Mouse (Mus musculus): ENCODE measurements around the gene Gm10638. TPM values are rescaled to one million over a fixed set of nuclear protein-coding genes. Genes with fewer than 3 reads are reported as not detected.

Gene Gm10638
- 6.9 and 8.5 TPM in 2 replicates for polyA plus RNA-seq (2015; fragmentation: Nextera tagmentation; extraction: Ambion mirVana)

DNA sequence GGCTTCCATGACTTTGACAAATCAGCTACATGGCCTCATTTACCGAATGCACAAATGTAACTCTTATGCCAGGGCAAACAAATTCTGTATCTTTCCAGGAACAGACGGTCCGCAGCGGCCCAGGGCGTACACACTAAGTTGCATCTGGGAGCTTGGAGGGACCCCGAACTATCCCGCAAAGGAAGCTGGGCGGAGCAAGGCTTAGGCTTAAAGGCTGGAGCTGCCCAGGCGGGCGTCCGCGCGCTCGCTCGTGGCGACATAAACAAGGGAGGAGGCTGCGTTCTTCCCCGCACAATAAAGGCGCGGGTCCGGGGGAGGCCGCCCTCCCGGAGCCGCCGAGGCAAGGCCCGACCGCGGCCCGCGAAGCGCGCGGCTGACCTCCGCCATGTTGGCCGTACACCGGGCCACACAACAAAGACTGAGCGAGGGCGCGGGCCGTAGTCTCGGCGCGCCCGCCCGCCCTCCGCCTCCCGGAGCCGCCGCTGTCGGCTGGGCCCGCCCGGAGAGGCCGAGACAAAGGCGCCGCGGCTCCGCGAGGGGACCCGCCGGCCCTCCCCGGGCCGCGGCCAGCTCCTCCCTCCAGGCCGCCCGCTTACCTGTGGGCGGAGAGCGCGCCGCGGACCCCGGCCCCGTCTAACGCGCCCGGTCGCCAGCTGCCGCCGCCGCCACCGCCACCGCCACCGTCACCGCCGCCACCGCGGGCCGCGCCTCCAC is at the start of gene Gm10638, which contains the start of gene Siah1a:
Gene Gm10638 (plus strand): TSS at position 479 of the 714 bp plus-strand sequence.
Gene Siah1a (minus strand): TSS at position 714 of the 714 bp plus-strand sequence.
- Histone ChIP-seq H3K4me3 (ENCODE audit: low read depth, low read length) (peak within 1 kb of the TSS; percentile 91), H3K27ac (replicated peaks) (peak within 1 kb of the TSS; percentile 99), H3K9ac (ENCODE audit: low read length) (peak within 1 kb of the TSS; percentile 98), H3K36me3 (ENCODE audit: control insufficient read depth, insufficient read depth, low read length) (no peaks in the 10 kb centered on the region), H3K9me3 (ENCODE audit: control insufficient read depth, low read length) (no peaks in the 10 kb centered on the region), H3K4me1 (replicated peaks; ENCODE audit: control insufficient read depth, insufficient read depth) (no peaks in the 10 kb centered on the region; the same call in 1 of the 2 replicates), H3K27me3 (ENCODE audit: control insufficient read depth, insufficient read depth, low read length) (no peaks in the 10 kb centered on the region), H3K4me2 (replicated peaks; ENCODE audit: low read depth) (peak within 1 kb of the TSS; percentile 72)
- ATAC-seq (ENCODE audit: low FRiP score, low TSS enrichment) (peak; percentile 82), DNase-seq (ENCODE audit: low spot score) (peak; percentile 72)
- no peak for TF ChIP-seq CTCF (IDR thresholded peaks at IDR 0.05; ENCODE audit: low read depth)
- no peak for TF ChIP-seq EP300 (optimal IDR thresholded peaks at IDR 0.05)
- WGBS: 1% methylated on average over 34 of the region's 88 CpGs

DNA sequence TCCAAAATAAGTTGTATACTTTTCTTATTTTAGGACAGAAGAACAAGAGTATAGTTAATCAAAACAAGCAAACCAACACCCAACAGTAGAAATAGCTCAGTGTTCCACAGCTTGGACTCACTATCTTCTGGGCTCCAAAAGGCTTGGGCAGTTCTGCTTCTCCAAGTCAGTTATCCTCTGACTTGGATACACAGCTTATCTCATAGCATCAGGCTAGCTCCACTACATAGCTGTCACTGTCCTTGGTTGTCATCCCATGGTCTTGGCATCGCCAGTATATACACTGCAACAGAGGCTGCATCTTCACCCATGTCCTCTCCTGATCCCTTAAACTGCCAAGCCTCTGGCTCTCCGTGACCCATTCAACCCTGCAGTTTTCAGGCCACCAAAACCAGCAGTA is 49.8 kb upstream of the Gm10638 start:
- Histone ChIP-seq H3K27ac (replicated peaks) (no peak overlapping the region), H3K4me1 (replicated peaks; ENCODE audit: control insufficient read depth, insufficient read depth) (no peaks in the 10 kb centered on the region), H3K4me2 (replicated peaks; ENCODE audit: low read depth) (no peak overlapping the region), H3K27me3 (ENCODE audit: control insufficient read depth, insufficient read depth, low read length) (no peaks in the 10 kb centered on the region), H3K9ac (ENCODE audit: low read length) (no peak overlapping the region), H3K9me3 (ENCODE audit: control insufficient read depth, low read length) (no peaks in the 10 kb centered on the region), H3K36me3 (ENCODE audit: control insufficient read depth, insufficient read depth, low read length) (peaks cover 2% of the 10 kb centered on the region; the same call in 1 of the 2 replicates), H3K4me3 (ENCODE audit: low read depth, low read length) (no peak overlapping the region)
- TF ChIP-seq CTCF (IDR thresholded peaks at IDR 0.05; ENCODE audit: low read depth): no peak
- no peak for TF ChIP-seq EP300 (optimal IDR thresholded peaks at IDR 0.05)
- WGBS: 95% methylated on average over 2 of the region's 2 CpGs
- DNase-seq (ENCODE audit: low spot score) (no peak), ATAC-seq (ENCODE audit: low FRiP score, low TSS enrichment) (no peak)

- ATAC-seq (ENCODE audit: low FRiP score, low TSS enrichment): no peak
- no peak for TF ChIP-seq EP300 (optimal IDR thresholded peaks at IDR 0.05)
- no peak for TF ChIP-seq CTCF (IDR thresholded peaks at IDR 0.05; ENCODE audit: low read depth)
- Histone ChIP-seq H3K4me3 (ENCODE audit: low read depth, low read length) (no peak overlapping the region), H3K4me2 (replicated peaks; ENCODE audit: low read depth) (no peak overlapping the region), H3K36me3 (ENCODE audit: control insufficient read depth, insufficient read depth, low read length) (peaks cover 2% of the 10 kb centered on the region; the same call in 1 of the 2 replicates), H3K9ac (ENCODE audit: low read length) (no peak overlapping the region), H3K27me3 (ENCODE audit: control insufficient read depth, insufficient read depth, low read length) (no peaks in the 10 kb centered on the region), H3K4me1 (replicated peaks; ENCODE audit: control insufficient read depth, insufficient read depth) (no peaks in the 10 kb centered on the region), H3K9me3 (ENCODE audit: control insufficient read depth, low read length) (no peaks in the 10 kb centered on the region), H3K27ac (replicated peaks) (no peak overlapping the region)
- 81% methylated on average over 1 of the region's 1 CpGs for WGBS
- no peak for DNase-seq (ENCODE audit: low spot score)
Measured at GRCm38 (mm10) chr8:86698811-86699421, 46.6 kb upstream of the Gm10638 start.

GRCm38 (mm10) chr8:86699471-86699870 is 46.0 kb upstream of the Gm10638 start:
- no peaks in the 10 kb centered on the region for H3K4me1 ChIP-seq (replicated peaks; ENCODE audit: control insufficient read depth, insufficient read depth)
- ATAC-seq (ENCODE audit: low FRiP score, low TSS enrichment) (no peak), DNase-seq (ENCODE audit: low spot score) (no peak)
- no peak for TF ChIP-seq CTCF (IDR thresholded peaks at IDR 0.05; ENCODE audit: low read depth)
- no peak for TF ChIP-seq EP300 (optimal IDR thresholded peaks at IDR 0.05)
- H3K27ac ChIP-seq (replicated peaks): no peak overlapping the region
- H3K9ac ChIP-seq (ENCODE audit: low read length): no peak overlapping the region
- H3K27me3 ChIP-seq (ENCODE audit: control insufficient read depth, insufficient read depth, low read length): no peaks in the 10 kb centered on the region
- no peaks in the 10 kb centered on the region for H3K9me3 ChIP-seq (ENCODE audit: control insufficient read depth, low read length)
- no peak overlapping the region for H3K4me3 ChIP-seq (ENCODE audit: low read depth, low read length)
- no peak overlapping the region for H3K4me2 ChIP-seq (replicated peaks; ENCODE audit: low read depth)
- H3K36me3 ChIP-seq (ENCODE audit: control insufficient read depth, insufficient read depth, low read length): peaks cover 2% of the 10 kb centered on the region; the same call in 1 of the 2 replicates
- 89% methylated on average over 12 of the region's 12 CpGs for WGBS

- Histone ChIP-seq H3K36me3 (ENCODE audit: control insufficient read depth, insufficient read depth, low read length) (no peaks in the 10 kb centered on the region), H3K4me3 (ENCODE audit: low read depth, low read length) (no peak overlapping the region), H3K27ac (replicated peaks) (no peak overlapping the region), H3K4me1 (replicated peaks; ENCODE audit: control insufficient read depth, insufficient read depth) (no peaks in the 10 kb centered on the region), H3K9me3 (ENCODE audit: control insufficient read depth, low read length) (no peaks in the 10 kb centered on the region), H3K27me3 (ENCODE audit: control insufficient read depth, insufficient read depth, low read length) (no peaks in the 10 kb centered on the region), H3K4me2 (replicated peaks; ENCODE audit: low read depth) (no peak overlapping the region), H3K9ac (ENCODE audit: low read length) (no peak overlapping the region)
- ATAC-seq (ENCODE audit: low FRiP score, low TSS enrichment) (no peak), DNase-seq (ENCODE audit: low spot score) (no peak)
- 89% methylated on average over 3 of the region's 3 CpGs for WGBS
- no peak for TF ChIP-seq CTCF (IDR thresholded peaks at IDR 0.05; ENCODE audit: low read depth)
- TF ChIP-seq EP300 (optimal IDR thresholded peaks at IDR 0.05): no peak
Measured at GRCm38 (mm10) chr8:86702453-86702852, 43.0 kb upstream of the Gm10638 start.

DNA sequence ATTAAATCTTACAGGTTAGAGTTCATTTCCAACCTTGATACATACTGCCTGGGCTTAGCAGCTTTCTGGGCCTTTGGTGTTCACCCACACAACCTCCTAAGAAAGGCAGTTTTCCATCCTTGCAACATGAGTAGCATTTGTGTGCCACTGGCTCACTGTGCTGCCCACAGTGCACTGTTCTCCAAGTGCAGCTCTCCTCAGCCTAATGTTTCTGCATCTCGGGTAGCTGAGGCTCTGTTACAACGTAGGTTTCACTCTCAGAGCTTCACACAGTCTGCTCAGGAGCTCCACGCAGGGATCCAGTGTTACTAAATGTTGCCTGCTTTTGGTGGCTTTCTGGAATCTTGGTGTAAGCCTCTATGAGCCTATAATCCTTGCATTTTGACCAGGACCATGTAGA is 40.2 kb upstream of the Gm10638 start:
- Histone ChIP-seq H3K9ac (ENCODE audit: low read length) (no peak overlapping the region), H3K4me1 (replicated peaks; ENCODE audit: control insufficient read depth, insufficient read depth) (no peaks in the 10 kb centered on the region), H3K27me3 (ENCODE audit: control insufficient read depth, insufficient read depth, low read length) (no peaks in the 10 kb centered on the region), H3K27ac (replicated peaks) (no peak overlapping the region), H3K4me3 (ENCODE audit: low read depth, low read length) (no peak overlapping the region), H3K4me2 (replicated peaks; ENCODE audit: low read depth) (no peak overlapping the region), H3K9me3 (ENCODE audit: control insufficient read depth, low read length) (no peaks in the 10 kb centered on the region), H3K36me3 (ENCODE audit: control insufficient read depth, insufficient read depth, low read length) (no peaks in the 10 kb centered on the region)
- DNase-seq (ENCODE audit: low spot score) (no peak), ATAC-seq (ENCODE audit: low FRiP score, low TSS enrichment) (no peak)
- WGBS: 83% methylated on average over 3 of the region's 3 CpGs
- TF ChIP-seq CTCF (IDR thresholded peaks at IDR 0.05; ENCODE audit: low read depth): no peak
- no peak for TF ChIP-seq EP300 (optimal IDR thresholded peaks at IDR 0.05)

Measured in stomach, postnatal 0 days (tissue).